Mouse (Mus musculus): ENCODE results near the gene Wscd1. TPM values are rescaled to one million over a fixed set of nuclear protein-coding genes. Genes with fewer than 3 reads are reported as not detected.
"Not testable (repeated sequence)": the region's sequence is repeated elsewhere in the genome, so short reads cannot be mapped to it uniquely, and the experiment has no call there.

The Wscd1 gene
- polyA plus RNA-seq, 1 experiment from 2014 or later = 0.25 TPM

DNA sequence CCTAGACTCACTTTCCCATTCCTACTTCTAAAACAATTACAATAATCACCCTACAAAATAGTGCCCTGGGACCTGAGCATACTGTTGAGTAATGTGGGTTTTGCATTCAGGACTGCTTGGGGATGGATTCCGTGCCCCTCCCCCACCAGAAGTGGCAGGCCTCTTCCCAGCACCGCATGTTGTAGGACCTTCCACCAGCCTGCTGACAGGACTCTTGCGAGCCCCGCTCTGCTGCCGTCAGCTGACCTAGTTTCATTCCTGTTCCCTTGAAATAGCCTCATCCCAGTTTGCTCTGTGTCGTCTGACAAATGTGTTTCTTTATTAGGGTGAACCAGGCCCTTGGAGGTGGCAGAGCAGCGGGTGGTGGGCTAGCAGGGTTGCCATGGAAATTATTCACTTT is 64.8 kb downstream of the Wscd1 start:
- no peak for DNase-seq
- Histone ChIP-seq H3K27ac (ENCODE audit: low read depth) (no peak overlapping the region), H3K36me3 (replicated peaks; ENCODE audit: insufficient read depth, low read length) (no peaks in the 10 kb centered on the region), H3K27me3 (ENCODE audit: insufficient read depth, low read length) (no peaks in the 10 kb centered on the region), H3K9me3 (ENCODE audit: low read length) (no peaks in the 10 kb centered on the region), H3K4me3 (ENCODE audit: low read depth, low read length) (no peak overlapping the region), H3K4me2 (ENCODE audit: low read depth, low read length) (no peak overlapping the region), H3K9ac (replicated peaks) (no peak overlapping the region), H3K4me1 (ENCODE audit: insufficient read depth) (no peaks in the 10 kb centered on the region)
- no peak for TF ChIP-seq CTCF (IDR thresholded peaks at IDR 0.05; ENCODE audit: low read depth)
- no peak for TF ChIP-seq EP300 (IDR thresholded peaks at IDR 0.05; ENCODE audit: low read depth)
- no peak for ATAC-seq
- WGBS (ENCODE audit: insufficient replicate concordance) = 68% methylated on average over 7 of the region's 7 CpGs

DNA sequence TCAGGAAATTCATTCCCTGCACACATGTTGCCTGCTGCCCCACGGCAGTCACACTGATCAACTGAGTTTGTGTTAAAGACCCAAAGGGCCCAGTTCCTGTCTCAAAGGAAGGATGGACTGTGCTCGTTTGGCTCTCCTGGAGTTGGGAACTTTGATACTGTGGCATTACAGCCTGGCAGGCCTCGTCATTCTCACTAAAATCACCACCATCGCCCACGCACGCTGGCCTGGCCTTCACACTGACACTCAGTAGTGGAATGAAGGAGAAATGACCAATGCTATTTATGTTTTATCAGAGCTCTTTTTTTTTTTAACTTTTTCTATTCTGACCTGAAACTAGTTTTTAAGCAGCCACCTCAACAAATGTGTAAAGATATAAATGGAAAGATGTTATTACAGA is 65.6 kb downstream of the Wscd1 start:
- no peak overlapping the region for H3K9ac ChIP-seq (replicated peaks)
- H3K9me3 ChIP-seq (ENCODE audit: low read length) = no peaks in the 10 kb centered on the region
- 74% methylated on average over 6 of the region's 6 CpGs for WGBS (ENCODE audit: insufficient replicate concordance)
- no peak overlapping the region for H3K4me3 ChIP-seq (ENCODE audit: low read depth, low read length)
- no peak overlapping the region for H3K27ac ChIP-seq (ENCODE audit: low read depth)
- TF ChIP-seq CTCF (IDR thresholded peaks at IDR 0.05; ENCODE audit: low read depth) = no peak
- no peak for TF ChIP-seq EP300 (IDR thresholded peaks at IDR 0.05; ENCODE audit: low read depth)
- no peaks in the 10 kb centered on the region for H3K27me3 ChIP-seq (ENCODE audit: insufficient read depth, low read length)
- no peak overlapping the region for H3K4me2 ChIP-seq (ENCODE audit: low read depth, low read length)
- ATAC-seq (no peak), DNase-seq (no peak)
- no peaks in the 10 kb centered on the region for H3K36me3 ChIP-seq (replicated peaks; ENCODE audit: insufficient read depth, low read length)
- H3K4me1 ChIP-seq (ENCODE audit: insufficient read depth) = no peaks in the 10 kb centered on the region

DNA sequence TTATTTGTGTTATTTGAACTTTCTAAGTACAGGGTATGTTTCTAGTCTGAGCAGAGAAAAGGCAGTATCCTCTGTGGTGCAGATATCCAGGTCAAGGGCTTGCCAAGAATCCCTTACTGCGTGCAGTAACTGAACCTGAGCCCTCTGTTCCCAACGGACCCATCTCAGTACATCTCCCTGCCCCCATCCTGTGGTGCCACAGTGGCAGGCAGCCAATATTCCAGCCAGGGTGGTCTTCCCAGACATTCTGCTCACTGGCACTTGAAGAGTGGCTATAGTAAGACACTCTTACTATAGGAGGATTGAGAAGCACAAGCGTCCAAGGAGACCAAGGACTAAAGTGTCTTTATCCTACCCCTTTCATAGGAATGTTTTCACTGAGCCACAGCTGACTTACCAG is 67.2 kb downstream of the Wscd1 start:
- no peak overlapping the region for H3K27ac ChIP-seq (ENCODE audit: low read depth)
- WGBS (ENCODE audit: insufficient replicate concordance) = 82% methylated on average over 3 of the region's 3 CpGs
- no peak overlapping the region for H3K4me2 ChIP-seq (ENCODE audit: low read depth, low read length)
- ATAC-seq = no peak
- no peak for DNase-seq
- no peaks in the 10 kb centered on the region for H3K27me3 ChIP-seq (ENCODE audit: insufficient read depth, low read length)
- H3K9ac ChIP-seq (replicated peaks) = no peak overlapping the region
- TF ChIP-seq CTCF (IDR thresholded peaks at IDR 0.05; ENCODE audit: low read depth) (no peak), EP300 (IDR thresholded peaks at IDR 0.05; ENCODE audit: low read depth) (no peak)
- H3K4me3 ChIP-seq (ENCODE audit: low read depth, low read length) = no peak overlapping the region
- H3K9me3 ChIP-seq (ENCODE audit: low read length) = no peaks in the 10 kb centered on the region
- H3K4me1 ChIP-seq (ENCODE audit: insufficient read depth) = no peaks in the 10 kb centered on the region
- no peaks in the 10 kb centered on the region for H3K36me3 ChIP-seq (replicated peaks; ENCODE audit: insufficient read depth, low read length)

- no peak overlapping the region for H3K9ac ChIP-seq (replicated peaks)
- TF ChIP-seq CTCF (IDR thresholded peaks at IDR 0.05; ENCODE audit: low read depth) (no peak), EP300 (IDR thresholded peaks at IDR 0.05; ENCODE audit: low read depth) (no peak)
- DNase-seq (no peak), ATAC-seq (peak; percentile 44)
- no peak overlapping the region for H3K27ac ChIP-seq (ENCODE audit: low read depth)
- H3K9me3 ChIP-seq (ENCODE audit: low read length) = no peaks in the 10 kb centered on the region
- no peaks in the 10 kb centered on the region for H3K36me3 ChIP-seq (replicated peaks; ENCODE audit: insufficient read depth, low read length)
- no peaks in the 10 kb centered on the region for H3K27me3 ChIP-seq (ENCODE audit: insufficient read depth, low read length)
- H3K4me1 ChIP-seq (ENCODE audit: insufficient read depth) = no peaks in the 10 kb centered on the region
- 35% methylated on average over 4 of the region's 4 CpGs for WGBS (ENCODE audit: insufficient replicate concordance)
- H3K4me2 ChIP-seq (ENCODE audit: low read depth, low read length) = no peak overlapping the region
- H3K4me3 ChIP-seq (ENCODE audit: low read depth, low read length) = no peak overlapping the region
These were observed 67.6 kb downstream of the Wscd1 start for GRCm38 (mm10) chr11:71817341-71817740.

GRCm38 (mm10) chr11:71818111-71818510 is 68.4 kb downstream of the Wscd1 start:
- 32% methylated on average over 5 of the region's 5 CpGs for WGBS (ENCODE audit: insufficient replicate concordance)
- ATAC-seq = no peak
- H3K4me3 ChIP-seq (ENCODE audit: low read depth, low read length) = no peak overlapping the region
- no peak overlapping the region for H3K27ac ChIP-seq (ENCODE audit: low read depth)
- no peak for DNase-seq
- H3K4me1 ChIP-seq (ENCODE audit: insufficient read depth) = no peaks in the 10 kb centered on the region
- no peak for TF ChIP-seq CTCF (IDR thresholded peaks at IDR 0.05; ENCODE audit: low read depth)
- no peak for TF ChIP-seq EP300 (IDR thresholded peaks at IDR 0.05; ENCODE audit: low read depth)
- no peak overlapping the region for H3K4me2 ChIP-seq (ENCODE audit: low read depth, low read length)
- no peaks in the 10 kb centered on the region for H3K27me3 ChIP-seq (ENCODE audit: insufficient read depth, low read length)
- H3K36me3 ChIP-seq (replicated peaks; ENCODE audit: insufficient read depth, low read length) = no peaks in the 10 kb centered on the region
- H3K9ac ChIP-seq (replicated peaks) = no peak overlapping the region
- no peaks in the 10 kb centered on the region for H3K9me3 ChIP-seq (ENCODE audit: low read length)

DNA sequence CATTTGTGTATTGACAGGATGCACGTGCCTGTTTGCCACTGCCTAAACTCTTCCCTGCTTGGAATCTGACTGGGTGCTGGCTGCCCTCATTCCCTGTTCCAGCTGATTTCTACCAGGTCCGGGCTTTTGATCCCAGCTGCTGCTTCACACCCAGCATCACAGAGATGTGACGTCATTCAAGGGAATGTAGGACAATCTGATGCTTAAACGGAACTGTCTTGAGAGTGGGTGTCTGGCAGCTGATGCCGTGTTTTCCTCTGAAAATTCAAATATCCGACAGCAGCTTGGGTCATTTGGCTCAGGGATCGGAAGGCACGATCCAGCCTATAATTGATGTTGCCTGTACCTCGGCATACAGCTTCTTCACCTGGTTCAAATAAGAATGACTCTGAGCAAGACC is 70.2 kb downstream of the Wscd1 start:
- H3K4me1 ChIP-seq (ENCODE audit: insufficient read depth) = no peaks in the 10 kb centered on the region
- no peaks in the 10 kb centered on the region for H3K27me3 ChIP-seq (ENCODE audit: insufficient read depth, low read length)
- H3K9ac ChIP-seq (replicated peaks) = no peak overlapping the region
- no peak overlapping the region for H3K4me2 ChIP-seq (ENCODE audit: low read depth, low read length)
- no peaks in the 10 kb centered on the region for H3K36me3 ChIP-seq (replicated peaks; ENCODE audit: insufficient read depth, low read length)
- TF ChIP-seq CTCF (IDR thresholded peaks at IDR 0.05; ENCODE audit: low read depth) = no peak
- TF ChIP-seq EP300 (IDR thresholded peaks at IDR 0.05; ENCODE audit: low read depth) = no peak
- no peak overlapping the region for H3K27ac ChIP-seq (ENCODE audit: low read depth)
- H3K9me3 ChIP-seq (ENCODE audit: low read length) = no peaks in the 10 kb centered on the region
- no peak overlapping the region for H3K4me3 ChIP-seq (ENCODE audit: low read depth, low read length)
- ATAC-seq = no peak
- 70% methylated on average over 9 of the region's 9 CpGs for WGBS (ENCODE audit: insufficient replicate concordance)
- no peak for DNase-seq

GRCm38 (mm10) chr11:71820847-71821246 is 71.1 kb downstream of the Wscd1 start:
- Histone ChIP-seq H3K4me2 (ENCODE audit: low read depth, low read length) (peak overlapping the region; percentile 7; the same call in 1 of the 2 replicates), H3K4me1 (ENCODE audit: insufficient read depth) (no peaks in the 10 kb centered on the region), H3K36me3 (replicated peaks; ENCODE audit: insufficient read depth, low read length) (no peaks in the 10 kb centered on the region), H3K27me3 (ENCODE audit: insufficient read depth, low read length) (no peaks in the 10 kb centered on the region), H3K9me3 (ENCODE audit: low read length) (no peaks in the 10 kb centered on the region), H3K9ac (replicated peaks) (no peak overlapping the region), H3K27ac (ENCODE audit: low read depth) (no peak overlapping the region), H3K4me3 (ENCODE audit: low read depth, low read length) (no peak overlapping the region)
- peak; percentile 33 for DNase-seq
- no peak for ATAC-seq
- TF ChIP-seq EP300 (IDR thresholded peaks at IDR 0.05; ENCODE audit: low read depth) (no peak), CTCF (IDR thresholded peaks at IDR 0.05; ENCODE audit: low read depth) (no peak)
- WGBS (ENCODE audit: insufficient replicate concordance) = 39% methylated on average over 10 of the region's 10 CpGs

- H3K27ac ChIP-seq (ENCODE audit: low read depth); H3K36me3 ChIP-seq (replicated peaks; ENCODE audit: insufficient read depth, low read length); H3K27me3 ChIP-seq (ENCODE audit: insufficient read depth, low read length); DNase-seq; H3K4me2 ChIP-seq (ENCODE audit: low read depth, low read length); H3K4me1 ChIP-seq (ENCODE audit: insufficient read depth); H3K4me3 ChIP-seq (ENCODE audit: low read depth, low read length); H3K9ac ChIP-seq (replicated peaks); ATAC-seq; H3K9me3 ChIP-seq (ENCODE audit: low read length): not testable (repeated sequence)
- 78% methylated on average over 6 of the region's 6 CpGs for WGBS (ENCODE audit: insufficient replicate concordance)
These were observed 71.8 kb downstream of the Wscd1 start for GRCm38 (mm10) chr11:71821526-71821925.
